Mouse (Mus musculus) G1E (cell line): ENCODE data around the gene Myadml2.

ENCODE experiments used
- CTCF ChIP-seq: IDR thresholded peaks from 2 replicates; pipeline ENCODE4 v1.5.1; 2012; ENCODE audit warnings: low read depth, low read length, inconsistent platforms, mixed read lengths
- TAL1 ChIP-seq: conservative IDR thresholded peaks from 2 replicates; pipeline ENCODE4 v1.6.1; 2012; ENCODE audit warnings: low read depth, low read length, inconsistent platforms, mixed read lengths

DNA sequence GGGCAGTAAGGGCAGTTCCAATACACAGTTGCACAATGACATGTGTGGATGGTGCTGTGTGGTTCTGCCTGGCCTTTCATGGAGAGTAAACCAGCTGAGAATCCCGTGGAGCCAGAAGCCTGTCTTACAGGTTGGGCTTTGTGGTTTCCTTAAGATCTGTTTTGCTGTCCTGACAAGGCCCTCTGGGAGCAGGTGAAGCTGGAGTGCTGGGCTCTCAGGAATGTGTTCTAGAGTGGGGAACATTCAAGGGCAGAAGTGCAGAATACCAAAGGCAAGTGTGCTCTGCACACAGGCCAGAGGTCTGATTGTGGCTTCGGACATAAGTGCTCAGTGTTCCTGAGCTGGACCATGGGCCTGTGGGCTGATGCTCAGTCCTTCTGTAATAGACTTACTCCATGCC is 36.7 kb upstream of the Myadml2 start:
- TF ChIP-seq CTCF (no peak), TAL1 (no peak)
